ENCODE assay signal across 12 mouse cellular contexts in genomic region chr3:149038771-149039170, GRCm38 (mm10). TPM values are rescaled to one million over a fixed set of nuclear protein-coding genes. Genes with fewer than 3 reads are reported as not detected.
A peak's percentile ranks its signal among the peaks of the same experiment; 100 is the strongest.
DNase-seq lines count a peak whose midpoint lies in the region; TF ChIP-seq lines count a peak whose summit lies in the region.
"Had no signal": no experiment of that assay in that cellular context is flagged by ENCODE, and none has a peak within 500 bp of the region (broad histone marks: within the 10 kb centered on the region; RNA-seq: fewer than 3 reads in every experiment).

No protein-coding gene starts in this region.

- no peaks in the 10 kb centered on the region for H3K36me3 ChIP-seq in kidney, adult 2 months (ENCODE audit: control insufficient read depth, insufficient read depth, low read length)
- H3K36me3 ChIP-seq: forebrain, embryonic 12.5 days had no signal

- no peak for TF ChIP-seq CTCF in kidney, adult 2 months (conservative IDR thresholded peaks at IDR 0.05; ENCODE audit: insufficient read depth, insufficient read length, low read depth, low read length)

- WGBS in kidney, adult 2 months: 57% methylated on average over 4 of the region's 4 CpGs

- no peaks in the 10 kb centered on the region for H3K27me3 ChIP-seq in kidney, adult 2 months (replicated peaks; ENCODE audit: control insufficient read depth, insufficient read depth, low read length)
- H3K27me3 ChIP-seq: forebrain, embryonic 12.5 days had no signal

- H3K4me1 ChIP-seq in kidney, adult 2 months (ENCODE audit: control insufficient read depth, insufficient read depth, low read length): no peaks in the 10 kb centered on the region

- H3K4me3 ChIP-seq in kidney, adult 2 months (ENCODE audit: insufficient read depth, low read depth, low read length): no peak overlapping the region
- H3K4me3 ChIP-seq: forebrain, embryonic 12.5 days; myocyte had no signal

- DNase-seq in kidney, adult 2 months: peak; percentile 47
- no peak for DNase-seq in kidney, adult 11 months
- peak; percentile 55 for DNase-seq in Muller cell, postnatal 12 days (ENCODE audit: inconsistent ontology term)
- peak; percentile 60 for DNase-seq in heart, adult 8-10 months (ENCODE audit: low spot score)
- DNase-seq in kidney, postnatal 25 days: peak; percentile 14 to 33
- DNase-seq in cerebellum, adult 11 months: no peak
- no peak for DNase-seq in spleen, postnatal 10 days (ENCODE audit: low spot score in 2 of 2)
- DNase-seq in urinary bladder, postnatal 10 days (ENCODE audit: low spot score): no peak
- DNase-seq: cerebellum, postnatal 25 days; gastrocnemius, postnatal 36 days had no signal

- TF ChIP-seq POLR2A in kidney, adult 2 months (IDR thresholded peaks at IDR 0.05; ENCODE audit: low read depth, low read length): no peak

- 0 out of 2 replicates have a peak overlapping the region, but pooled peaks have one; percentile 27 for H3K27ac ChIP-seq in kidney, adult 2 months (ENCODE audit: insufficient read depth, low read depth, low read length)
- H3K27ac ChIP-seq: forebrain, embryonic 12.5 days had no signal

RNA-seq across cellular contexts. Expression of gene Adgrl2, which starts 48.4 kb away (rescaled TPM):
- 22.4 and 25.7 TPM in 2 replicates for polyA plus RNA-seq in kidney, adult 2 months (2012; rRNA removed)
- total RNA-seq in heart, adult 8-10 months (2022): 10 to 100 TPM; 49.7 to 58.2 (median 51.3) TPM

Comparison
In these comparisons a context has a peak if more than half of its experiments do, and no peak if none do; other contexts are left out.
1. DNase-seq: peak in kidney, adult 2 months (single experiment), Muller cell, postnatal 12 days (single experiment), heart, adult 8-10 months (single experiment) and kidney, postnatal 25 days (2 of 2); none in kidney, adult 11 months (single experiment), cerebellum, adult 11 months (single experiment), spleen, postnatal 10 days (0 of 2) and urinary bladder, postnatal 10 days (single experiment).